Mouse (Mus musculus): ENCODE results near the gene Fst.

The Fst gene

GRCm38 (mm10) chr13:114458886-114459700, at the start of gene Fst:
Gene Fst (minus strand): TSS chr13:114458951.
- peak in 1 of 2 experiments; percentile 24 for DNase-seq (ENCODE audit: low spot score in 2 of 2)

DNA sequence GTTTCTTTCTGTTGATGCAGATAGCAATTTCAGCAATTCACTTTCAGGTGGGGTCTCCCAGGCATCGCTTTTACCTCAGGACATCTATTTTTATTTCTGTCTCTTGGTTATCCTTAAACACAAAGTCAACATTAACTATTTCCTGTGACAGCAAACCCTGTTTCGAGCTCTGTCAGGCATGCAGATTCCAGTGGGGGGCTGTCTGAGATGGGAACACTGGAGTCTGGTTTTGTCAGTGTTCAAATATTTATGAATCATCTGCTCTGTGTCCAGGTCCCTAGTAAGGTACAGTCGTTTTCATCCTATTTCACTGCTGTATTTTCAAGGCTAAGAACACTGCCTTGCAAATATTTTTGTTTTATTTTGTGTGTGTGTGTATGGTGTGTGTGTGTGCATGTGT, 35.1 kb upstream of the Fst start:
- no peak for DNase-seq (ENCODE audit: low spot score in 2 of 2)

DNA sequence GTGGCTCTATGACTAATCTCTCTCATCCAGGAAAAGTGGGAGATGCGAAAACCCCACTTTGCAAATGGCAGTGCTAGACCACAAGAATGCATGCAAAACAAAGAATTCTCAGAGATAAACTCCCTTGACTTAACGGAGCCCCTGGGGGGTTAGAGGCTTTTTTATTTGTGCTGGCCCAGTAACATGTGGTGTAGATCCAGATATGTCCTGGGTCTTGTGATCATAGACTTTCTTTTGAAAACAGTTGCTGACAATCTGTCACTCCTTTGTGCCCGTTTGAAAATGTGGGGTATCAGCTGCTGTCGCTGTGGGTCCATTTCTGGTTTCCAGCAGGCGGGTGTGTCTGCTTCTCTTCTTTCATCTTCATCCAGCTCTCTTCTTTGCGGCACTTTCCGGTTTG, 29.4 kb upstream of the Fst start:
- DNase-seq (ENCODE audit: low spot score in 2 of 2): no peak

DNA sequence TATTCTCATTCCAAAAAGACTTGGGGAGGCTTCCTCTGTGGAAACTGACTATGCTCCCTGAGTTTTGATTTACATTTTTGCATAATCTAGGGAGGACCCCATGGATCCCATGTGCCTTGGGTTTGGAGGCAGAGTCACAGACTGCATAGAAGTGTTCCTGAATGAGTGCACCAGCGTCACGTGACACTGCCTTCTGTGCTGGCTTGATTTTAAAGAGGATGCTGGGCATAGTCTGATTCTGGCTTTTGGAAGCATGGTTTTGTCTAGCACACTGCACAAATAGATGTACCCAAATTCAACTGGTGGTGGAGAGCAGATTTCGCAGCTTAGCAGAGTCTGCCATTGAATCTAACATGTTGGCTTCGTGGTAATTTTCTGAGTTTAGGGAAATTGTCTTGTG, 19.6 kb upstream of the Fst start:
- no peak for DNase-seq (ENCODE audit: low spot score in 2 of 2)

DNA sequence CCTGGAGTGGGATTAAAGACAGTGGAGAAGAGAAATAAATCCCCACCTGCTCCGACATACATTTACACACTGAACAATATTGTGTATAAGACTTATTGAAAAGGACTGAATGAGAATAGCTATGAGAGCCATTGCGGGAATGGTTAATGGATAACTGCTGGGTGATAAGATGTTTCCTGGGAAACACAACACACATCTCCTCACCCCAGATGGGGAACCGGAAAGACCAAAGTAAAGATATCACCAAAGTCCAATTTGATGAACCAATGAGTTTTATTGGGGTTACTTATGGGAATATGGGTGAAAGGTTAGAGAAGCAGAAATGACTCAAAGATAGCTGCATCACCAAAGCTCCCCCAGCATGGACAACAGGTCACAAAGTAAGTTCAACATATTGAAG, 11.2 kb upstream of the Fst start:
- DNase-seq (ENCODE audit: low spot score in 2 of 2): no peak

DNA sequence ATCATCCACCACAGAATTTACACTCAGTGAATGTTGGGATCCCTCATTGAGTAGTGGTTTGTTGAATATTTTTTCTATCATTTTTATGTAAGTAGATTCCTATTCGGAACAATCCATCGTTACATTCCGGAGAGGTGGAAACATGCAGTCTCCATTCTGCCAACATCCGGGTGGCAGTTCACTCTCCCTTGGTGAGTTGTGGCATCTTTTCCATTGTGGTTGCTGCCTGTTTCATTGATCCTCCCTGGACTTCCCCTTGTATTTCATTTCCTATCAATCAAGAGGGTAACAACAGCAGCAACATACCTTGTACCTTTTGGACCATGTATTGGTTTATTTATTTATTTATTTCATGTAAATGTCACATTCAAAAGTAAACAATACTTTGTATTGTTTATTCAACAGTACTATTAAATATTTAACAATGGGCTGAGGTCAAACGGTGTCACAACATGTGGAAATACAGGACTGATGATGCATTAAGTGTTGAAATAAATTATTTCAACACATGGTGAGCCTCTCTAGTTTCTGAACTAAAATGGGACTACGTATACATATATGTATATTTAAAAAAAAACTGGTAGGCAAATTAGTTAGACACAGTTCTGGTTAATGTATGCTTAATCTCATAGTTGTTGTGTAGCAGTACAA, 7.6 kb upstream of the Fst start:
- DNase-seq (ENCODE audit: low spot score in 2 of 2): no peak

DNA sequence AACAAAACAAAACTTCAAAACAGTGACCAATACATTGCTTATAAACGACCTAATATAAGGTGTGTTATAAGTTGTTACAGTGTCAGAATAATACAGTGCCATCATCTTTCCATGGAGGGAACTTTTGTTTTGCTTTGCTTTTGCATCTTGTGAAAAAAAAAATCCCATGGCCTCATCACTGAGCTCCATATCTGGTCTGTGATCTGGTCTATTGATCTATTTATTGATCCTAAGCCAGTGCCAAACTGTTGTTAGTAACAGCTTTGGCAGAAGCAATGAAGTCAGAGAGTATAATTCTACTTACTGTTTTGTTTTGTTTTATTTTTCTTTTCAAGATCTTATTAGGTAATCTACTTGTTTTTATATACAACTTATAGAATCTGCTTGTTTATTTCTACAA, 6.6 kb upstream of the Fst start:
- DNase-seq (ENCODE audit: low spot score in 2 of 2): no peak

GRCm38 (mm10) chr13:114464824-114465223, 6.1 kb upstream of the Fst start:
- no peak for DNase-seq (ENCODE audit: low spot score in 2 of 2)

DNA sequence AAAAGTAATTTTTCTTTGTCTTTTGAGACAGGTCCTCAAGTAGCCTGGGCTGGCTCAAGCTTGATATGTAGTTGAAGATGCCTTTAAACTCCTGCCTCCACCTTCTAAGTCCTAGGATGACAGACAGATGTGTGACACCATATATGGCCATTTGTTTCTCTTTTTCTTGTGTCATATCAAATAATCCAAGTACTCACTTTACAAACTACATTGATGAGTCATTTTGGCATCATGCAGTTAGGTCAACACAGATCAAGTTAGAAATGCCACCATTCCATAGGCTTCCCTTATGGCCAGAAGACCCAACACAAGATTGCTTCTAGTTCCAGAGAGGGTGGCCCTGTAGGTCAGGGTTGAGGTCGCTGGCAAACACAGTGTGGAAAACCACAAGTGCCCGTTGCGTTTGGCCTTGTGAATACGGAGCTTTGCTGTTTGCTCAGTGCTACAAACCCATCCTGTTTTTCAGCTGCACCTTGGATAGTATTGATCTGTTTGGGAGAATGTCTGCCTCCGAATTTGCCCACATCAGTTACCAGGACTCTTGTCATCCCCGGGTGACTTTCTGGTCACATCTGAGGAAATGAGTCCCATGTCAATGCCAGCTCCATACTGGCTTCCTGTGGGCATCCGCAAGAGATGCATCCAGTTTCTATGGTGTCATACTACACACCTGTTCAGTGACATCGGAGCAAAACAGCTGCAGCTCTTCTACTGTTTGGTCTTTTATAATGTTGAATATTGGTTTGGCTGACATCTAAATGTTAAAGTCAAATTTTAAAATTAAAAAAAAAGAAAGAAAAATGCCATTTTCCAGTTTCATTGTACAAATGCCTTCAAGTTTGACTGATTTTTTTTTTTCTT, 4.0 kb upstream of the Fst start:
- no peak for DNase-seq (ENCODE audit: low spot score in 2 of 2)

- peak; percentile 8 to 11 for DNase-seq (ENCODE audit: low spot score in 2 of 2)
These were observed 1.6 kb upstream of the Fst start for GRCm38 (mm10) chr13:114460306-114460892.

GRCm38 (mm10) chr13:114459701-114460160, 980 bp upstream of the Fst start:
- DNase-seq (ENCODE audit: low spot score in 2 of 2): no peak

DNA sequence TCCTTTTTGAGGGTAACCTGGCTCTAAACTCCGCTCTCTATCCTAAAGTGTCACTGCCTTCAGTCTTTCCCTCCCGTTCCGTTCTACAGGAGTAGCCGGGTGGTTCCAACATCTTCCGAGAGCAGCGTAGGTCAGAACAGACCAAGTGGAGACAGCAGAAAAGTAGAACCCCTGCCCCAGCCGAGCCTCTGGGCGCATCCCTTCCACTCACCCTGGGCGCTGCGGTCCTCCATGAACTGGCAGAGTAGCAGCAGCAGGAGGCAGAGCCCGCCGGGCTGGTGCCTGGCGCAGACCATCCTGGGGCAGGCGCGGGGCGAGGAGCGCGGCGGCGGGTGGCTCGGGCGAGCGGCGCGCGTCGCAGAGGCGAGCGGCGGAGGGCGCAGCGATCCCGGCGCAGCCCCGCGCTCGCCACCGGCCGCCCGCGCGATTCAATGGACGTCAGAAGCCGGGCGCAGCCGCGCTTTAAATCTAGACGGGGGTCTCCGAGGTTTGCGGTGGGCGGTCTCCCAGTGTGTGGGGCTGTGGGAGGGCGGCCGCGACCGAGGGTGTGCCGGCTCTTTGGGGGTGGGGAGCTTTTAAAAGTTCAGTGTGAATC, 363 bp downstream of the Fst start:
- DNase-seq (ENCODE audit: low spot score in 2 of 2): peak; percentile 11 to 21

DNA sequence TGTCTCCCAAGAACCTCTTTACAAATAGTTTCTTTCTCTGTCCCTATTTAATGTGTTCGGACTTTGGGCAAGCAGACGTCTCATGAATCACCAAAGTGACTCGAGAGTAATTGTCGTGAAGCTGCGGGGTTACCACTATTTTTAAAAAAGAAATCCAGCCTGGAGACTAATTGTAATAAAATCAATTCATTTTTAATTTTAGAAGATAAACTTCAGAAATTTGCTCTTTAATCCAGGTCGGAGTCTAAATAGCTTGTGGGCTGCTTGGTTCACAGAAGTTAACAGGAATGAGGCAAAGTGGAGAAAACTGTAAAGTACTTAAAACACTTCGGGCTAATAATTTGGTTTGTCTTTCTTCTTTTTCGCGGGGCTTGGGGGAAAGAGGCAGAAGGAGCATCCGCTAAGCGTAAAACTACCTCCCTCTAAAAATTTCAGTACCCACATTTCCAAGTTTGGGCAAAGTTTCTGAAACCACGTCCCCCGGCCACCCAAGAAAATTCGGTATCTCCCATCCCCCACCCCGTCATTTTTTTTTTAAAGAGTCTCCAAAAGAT, 1.1 kb downstream of the Fst start:
- no peak for DNase-seq (ENCODE audit: low spot score in 2 of 2)

DNA sequence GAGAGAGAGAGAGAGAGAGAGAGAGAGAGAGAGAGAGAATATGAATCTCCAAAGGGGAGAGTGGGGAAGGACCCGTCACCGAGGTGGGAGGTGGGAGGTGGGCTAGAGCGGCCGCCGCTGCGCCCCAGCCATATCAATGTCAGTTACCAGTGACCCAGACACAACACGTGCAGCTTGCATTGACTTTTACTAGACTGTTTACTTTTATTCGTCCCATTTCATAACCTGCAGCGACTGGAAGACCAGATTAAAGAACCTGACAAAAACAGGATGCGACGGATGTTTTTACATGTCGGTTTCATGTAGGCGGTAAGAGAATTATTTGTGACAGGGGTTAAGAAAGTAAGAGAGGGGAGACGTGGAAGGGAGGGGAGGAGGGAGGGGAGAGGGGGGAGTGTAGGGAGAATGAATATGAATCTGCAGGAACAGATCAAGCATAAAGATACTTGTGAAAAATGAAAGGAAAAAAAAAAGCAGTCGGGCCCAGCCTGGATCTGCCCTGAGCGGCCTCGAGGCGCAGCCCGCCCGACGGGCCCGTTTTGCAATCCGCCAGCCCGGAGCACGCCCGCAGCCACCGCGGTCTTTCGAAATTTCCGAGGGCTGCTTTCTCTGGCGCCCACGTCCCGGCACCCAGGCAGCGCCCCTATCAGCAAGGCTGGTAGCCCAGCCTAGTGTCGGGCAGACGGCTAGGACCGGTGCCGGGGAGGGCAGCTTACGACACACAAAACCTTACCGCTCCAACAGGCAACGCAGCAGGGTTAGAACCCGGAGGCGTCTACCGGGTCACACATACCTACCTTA, 1.8 kb downstream of the Fst start:
- DNase-seq (ENCODE audit: low spot score in 2 of 2): peak in 1 of 2 experiments; percentile 11

GRCm38 (mm10) chr13:114456224-114456623, 2.5 kb downstream of the Fst start:
- DNase-seq (ENCODE audit: low spot score in 2 of 2): peak; percentile 16 to 18

DNA sequence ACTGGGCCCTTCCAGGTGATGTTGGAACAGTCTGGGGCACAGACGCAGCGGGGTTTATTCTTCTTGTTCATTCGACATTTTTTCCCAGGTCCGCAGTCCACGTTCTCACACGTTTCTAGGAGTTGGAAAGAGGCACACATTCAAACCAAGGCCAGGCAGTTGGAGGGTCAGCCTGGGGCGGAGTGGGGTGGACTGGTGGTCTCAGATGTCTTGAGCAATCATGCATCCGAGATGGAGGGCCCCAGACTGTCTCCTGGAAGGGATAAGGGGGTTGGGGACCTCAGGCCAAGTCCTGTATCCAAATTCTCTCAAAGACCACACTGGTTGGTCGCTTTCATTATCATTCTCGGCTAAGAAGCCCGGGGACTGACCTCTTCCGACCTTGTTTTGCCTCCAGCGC, 3.0 kb downstream of the Fst start:
- DNase-seq (ENCODE audit: low spot score in 2 of 2): no peak

DNA sequence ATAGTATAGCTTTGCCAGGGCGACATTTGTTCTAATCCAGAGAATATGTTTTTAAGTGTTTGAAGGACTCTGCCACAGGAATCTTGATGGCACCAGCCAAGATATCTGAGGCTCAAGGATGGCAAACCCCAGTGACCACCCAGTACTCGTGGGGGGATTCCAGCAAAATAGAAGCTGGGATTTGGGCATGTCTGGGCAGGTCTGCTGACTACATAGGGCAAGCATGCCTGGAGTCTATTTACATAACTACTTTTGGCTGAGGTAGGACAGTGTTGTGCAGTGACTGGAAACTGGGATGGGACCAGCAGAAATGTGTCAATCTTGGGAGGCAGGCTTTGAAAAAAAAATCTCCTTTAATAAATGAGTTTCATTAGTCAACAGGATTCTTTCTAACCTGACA, 11.5 kb downstream of the Fst start:
- DNase-seq (ENCODE audit: low spot score in 2 of 2): no peak

DNA sequence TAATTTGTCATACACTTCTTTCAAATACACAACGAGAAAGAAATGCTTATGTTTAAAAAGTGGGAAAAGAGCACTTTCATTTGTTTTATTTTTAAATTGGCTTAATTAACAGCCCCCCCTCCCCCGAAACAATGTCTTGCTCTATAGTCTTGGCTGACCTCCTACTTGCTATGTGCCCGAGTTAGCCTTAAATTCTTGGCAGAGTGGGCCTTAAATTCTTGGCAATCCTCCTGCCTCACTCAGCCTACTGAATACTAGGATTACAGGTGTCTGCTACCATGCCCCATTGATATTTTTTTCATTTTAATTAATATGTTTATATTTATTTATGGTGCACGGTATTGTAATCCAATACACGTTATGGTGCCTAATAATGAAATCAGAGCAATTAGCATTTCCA, 26.3 kb downstream of the Fst start:
- DNase-seq (ENCODE audit: low spot score in 2 of 2): no peak

GRCm38 (mm10) chr13:114425230-114425629, 33.5 kb downstream of the Fst start:
- no peak for DNase-seq (ENCODE audit: low spot score in 2 of 2)

GRCm38 (mm10) chr13:114420235-114420634, 38.5 kb downstream of the Fst start:
- no peak for DNase-seq (ENCODE audit: low spot score in 2 of 2)

Data from right cerebral cortex, adult 2 months (tissue).